Mouse (Mus musculus) activated CD4-positive, CD25-positive, alpha-beta regulatory T cell, adult 9 weeks (primary cell): ENCODE data around the gene Pimreg. TPM values are rescaled to one million over a fixed set of nuclear protein-coding genes. Genes with fewer than 3 reads are reported as not detected.

Source experiments
- polyA plus RNA-seq: library from polyadenylated mRNA; unstranded; fragments of 100-300 nt; shearing (Covaris generic); gene quantifications from one replicate; pipeline ENCODE4 v1.2.1, GENCODE M21; 2017

Pimreg gene
- polyA plus RNA-seq = 2.4 TPM

DNA sequence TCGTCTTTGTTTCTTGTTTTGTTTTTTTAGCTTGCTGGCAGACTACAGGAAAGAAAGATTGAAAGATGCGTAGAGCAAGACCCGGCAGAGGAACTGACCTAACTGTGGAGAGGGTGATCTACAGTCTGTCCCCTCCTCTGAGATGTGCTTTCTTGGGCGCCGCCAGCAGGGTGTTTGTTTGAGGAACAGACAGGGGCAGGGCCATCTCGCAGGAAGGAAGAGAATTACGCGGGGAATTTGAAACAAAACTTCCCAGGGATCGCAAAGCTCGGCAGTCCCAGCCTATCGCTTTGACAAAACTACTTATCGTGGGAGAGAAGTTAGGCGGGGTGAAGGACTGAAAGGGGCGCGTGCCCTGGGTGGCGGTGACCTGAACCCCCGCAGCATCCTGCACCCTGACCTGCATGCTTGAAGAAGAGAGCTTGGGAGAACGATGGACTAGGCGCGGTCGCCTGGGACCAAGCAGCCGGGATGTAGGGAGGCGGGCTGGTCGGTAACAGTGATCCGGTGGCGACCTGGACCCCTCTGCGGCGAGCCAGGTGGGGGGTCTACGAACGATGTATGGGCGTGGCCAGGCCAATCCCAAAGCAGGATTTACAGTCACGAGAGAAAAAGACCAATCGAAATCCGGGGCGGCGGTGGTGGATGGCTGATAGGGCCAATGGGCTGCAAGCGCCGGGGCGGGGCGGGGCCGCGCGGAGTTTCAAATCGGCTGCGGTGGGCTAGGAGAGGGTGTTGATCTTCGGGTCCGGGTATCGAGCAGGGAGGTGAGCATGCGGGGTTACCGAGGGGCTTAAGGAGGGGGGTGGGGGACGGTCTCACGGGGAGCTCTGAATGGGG lies at the start of gene Pimreg:
Pimreg (plus strand) TSS at position 265 of the 840 bp plus-strand sequence.

DNA sequence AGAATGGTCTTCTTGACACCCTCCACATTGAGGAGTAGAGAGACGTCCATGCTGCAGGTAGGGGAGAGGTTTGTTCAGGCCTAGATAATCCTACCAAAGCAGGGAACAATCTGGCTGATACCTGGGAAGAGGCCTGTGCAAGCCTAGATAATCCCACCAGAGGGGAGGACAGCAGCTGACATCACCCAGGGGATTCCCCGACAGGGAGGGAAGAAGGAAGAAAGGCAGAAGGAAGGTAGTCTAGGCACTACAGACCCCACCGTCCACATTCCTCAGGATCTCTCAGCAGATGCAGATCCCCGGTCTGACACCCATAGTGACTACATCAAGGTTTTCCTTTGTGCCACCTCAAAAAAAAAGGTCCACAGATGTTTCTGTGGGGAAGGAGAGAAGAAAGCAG lies 4.4 kb upstream of the Pimreg start, which contains the start of gene Aipl1:
Aipl1 (minus strand) TSS at position 101 of the 400 bp plus-strand sequence.

Other genes starting within 250 kb of the Pimreg start
- 0.27 TPM for gene Aipl1, start 4.5 kb upstream of the Pimreg start, polyA plus RNA-seq
- not detected for gene Pitpnm3, start 93.7 kb downstream of the Pimreg start, polyA plus RNA-seq
- gene Gm43951, start 164.8 kb downstream of the Pimreg start, polyA plus RNA-seq = 0.22 TPM
- gene 4933427D14Rik, start 165.4 kb downstream of the Pimreg start, polyA plus RNA-seq = 30.7 TPM
- 118 TPM for gene Txndc17, start 165.5 kb downstream of the Pimreg start, polyA plus RNA-seq
- 23.5 TPM for gene Med31, start 173.6 kb downstream of the Pimreg start, polyA plus RNA-seq
- not detected for gene Slc13a5, start 225.2 kb downstream of the Pimreg start, polyA plus RNA-seq